Mouse (Mus musculus) left cerebral cortex, adult 6 months (tissue): ENCODE measurements around the gene Gm1979. TPM values are rescaled to one million over a fixed set of nuclear protein-coding genes. Genes with fewer than 3 reads are reported as not detected.

ENCODE experiments used
- long read RNA-seq, 2 experiments: library from polyadenylated mRNA; unstranded; transcript quantifications; one replicate each; pipeline ENCODE4 v2.0.0; 2019 to 2020
- polyA plus RNA-seq: library from polyadenylated mRNA; unstranded; fragments of <200 nt; fragmentation: Nextera tagmentation; gene quantifications from 2 replicates; pipeline ENCODE4 v1.2.3, GENCODE M21; 2021

Gm1979 gene
- polyA plus RNA-seq, result 0.06 TPM in 1 of 2 replicates, not detected in the other
- long read RNA-seq, experiment 1, partial matches to known transcripts, result 0 of 1 reads
- long read RNA-seq, experiment 1, other reads (novel, unspliced or antisense), result 1 of 1 reads
- long read RNA-seq, experiment 2, result 0 reads

DNA sequence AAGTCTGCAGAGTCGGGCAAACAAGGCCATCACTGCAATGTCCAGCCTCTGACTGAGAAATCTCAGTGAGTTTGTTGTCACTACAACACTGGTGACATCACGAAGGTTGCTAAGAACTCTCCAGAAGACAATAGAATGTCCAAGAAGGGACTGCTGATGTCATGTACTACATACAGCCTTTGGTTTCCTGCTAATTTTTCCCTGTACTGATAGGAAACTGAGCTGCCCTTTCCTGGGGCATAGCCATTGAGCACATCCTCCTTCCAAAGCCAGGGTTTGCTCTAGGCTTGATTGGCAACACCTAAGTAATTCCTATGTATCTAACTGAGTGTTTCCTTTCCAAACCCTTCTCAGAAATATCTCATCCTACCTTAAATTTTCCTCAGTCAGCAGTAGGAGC is at the start of gene Gm1979:
TSS of gene Gm1979 (minus strand) at position 101 of the 400 bp plus-strand sequence.

DNA sequence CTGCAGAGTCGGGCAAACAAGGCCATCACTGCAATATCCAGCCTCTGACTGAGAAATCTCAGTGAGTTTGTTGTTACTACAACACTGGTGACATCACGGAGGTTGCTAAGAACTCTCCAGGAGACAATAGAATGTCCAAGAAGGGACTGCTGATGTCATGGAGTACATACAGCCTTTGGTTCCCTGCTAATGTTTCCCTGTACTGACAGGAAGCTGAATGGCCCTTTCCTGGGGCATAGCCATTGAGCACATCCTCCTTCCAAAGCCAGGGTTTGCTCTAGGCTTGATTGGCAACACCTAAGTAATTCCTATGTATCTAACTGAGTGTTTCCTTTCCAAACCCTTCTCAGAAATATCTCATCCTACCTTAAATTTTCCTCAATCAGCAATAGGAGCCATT is 34.9 kb upstream of the Gm1979 start, which contains the start of gene Speer4a:
TSS of gene Speer4a (minus strand) at position 101 of the 400 bp plus-strand sequence.

DNA sequence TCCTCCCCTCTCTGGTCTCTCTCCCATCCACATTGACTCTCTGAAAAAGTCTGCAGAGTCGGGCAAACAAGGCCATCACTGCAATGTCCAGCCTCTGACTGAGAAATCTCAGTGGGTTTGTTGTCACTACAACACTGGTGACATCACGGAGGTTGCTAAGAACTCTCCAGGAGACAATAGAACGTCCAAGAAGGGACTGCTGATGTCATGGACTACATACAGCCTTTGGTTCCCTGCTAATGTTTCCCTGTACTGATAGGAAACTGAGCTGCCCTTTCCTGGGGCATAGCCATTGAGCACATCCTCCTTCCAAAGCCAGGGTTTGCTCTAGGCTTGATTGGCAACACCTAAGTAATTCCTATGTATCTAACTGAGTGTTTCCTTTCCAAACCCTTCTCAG is 18.2 kb upstream of the Gm1979 start, which contains the start of gene Gm5862:
TSS of gene Gm5862 (minus strand) at position 101 of the 400 bp plus-strand sequence.

DNA sequence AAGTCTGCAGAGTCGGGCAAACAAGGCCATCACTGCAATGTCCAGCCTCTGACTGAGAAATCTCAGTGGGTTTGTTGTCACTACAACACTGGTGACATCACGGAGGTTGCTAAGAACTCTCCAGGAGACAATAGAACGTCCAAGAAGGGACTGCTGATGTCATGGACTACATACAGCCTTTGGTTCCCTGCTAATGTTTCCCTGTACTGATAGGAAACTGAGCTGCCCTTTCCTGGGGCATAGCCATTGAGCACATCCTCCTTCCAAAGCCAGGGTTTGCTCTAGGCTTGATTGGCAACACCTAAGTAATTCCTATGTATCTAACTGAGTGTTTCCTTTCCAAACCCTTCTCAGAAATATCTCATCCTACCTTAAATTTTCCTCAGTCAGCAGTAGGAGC is 16.0 kb downstream of the Gm1979 start, which contains the start of gene Gm21698:
TSS of gene Gm21698 (minus strand) at position 101 of the 400 bp plus-strand sequence.

DNA sequence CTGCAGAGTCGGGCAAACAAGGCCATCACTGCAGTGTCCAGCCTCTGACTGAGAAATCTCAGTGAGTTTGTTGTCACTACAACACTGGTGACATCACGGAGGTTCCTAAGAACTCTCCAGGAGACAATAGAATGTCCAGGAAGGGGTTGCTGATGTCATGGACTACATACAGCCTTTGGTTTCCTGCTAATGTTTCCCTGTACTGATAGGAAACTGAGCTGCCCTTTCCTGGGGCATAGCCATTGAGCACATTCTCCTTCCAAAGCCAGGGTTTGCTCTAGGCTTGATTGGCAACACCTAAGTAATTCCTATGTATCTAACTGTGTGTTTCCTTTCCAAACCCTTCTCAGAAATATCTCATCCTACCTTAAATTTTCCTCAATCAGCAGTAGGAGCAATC is 32.0 kb downstream of the Gm1979 start, which contains the start of gene Gm21680:
TSS of gene Gm21680 (minus strand) at position 101 of the 400 bp plus-strand sequence.

DNA sequence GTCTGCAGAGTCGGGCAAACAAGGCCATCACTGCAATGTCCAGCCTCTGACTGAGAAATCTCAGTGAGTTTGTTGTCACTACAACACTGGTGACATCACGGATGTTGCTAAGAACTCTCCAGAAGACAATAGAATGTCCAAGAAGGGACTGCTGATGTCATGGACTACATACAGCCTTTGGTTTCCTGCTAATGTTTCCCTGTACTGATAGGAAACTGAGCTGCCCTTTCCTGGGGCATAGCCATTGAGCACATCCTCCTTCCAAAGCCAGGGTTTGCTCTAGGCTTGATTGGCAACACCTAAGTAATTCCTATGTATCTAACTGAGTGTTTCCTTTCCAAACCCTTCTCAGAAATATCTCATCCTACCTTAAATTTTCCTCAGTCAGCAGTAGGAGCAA is 50.3 kb downstream of the Gm1979 start, which contains the start of gene Gm21671:
TSS of gene Gm21671 (minus strand) at position 101 of the 400 bp plus-strand sequence.

Other genes starting within 250 kb of the Gm1979 start
- gene Actr3b, start 244.8 kb downstream of the Gm1979 start, polyA plus RNA-seq, result 163 and 185 TPM in 2 replicates
- gene Gm21663, start 62.4 kb downstream of the Gm1979 start, polyA plus RNA-seq, result not detected in 2 replicates
- 0.05 TPM in 1 of 2 replicates, not detected in the other for gene Gm21671, start 50.4 kb downstream of the Gm1979 start, polyA plus RNA-seq
- gene Gm21680, start 32.1 kb downstream of the Gm1979 start, polyA plus RNA-seq, result 0.09 TPM in 1 of 2 replicates, not detected in the other
- gene Gm21698, start 16.1 kb downstream of the Gm1979 start, polyA plus RNA-seq, result 0.09 TPM in 1 of 2 replicates, not detected in the other
- 0.10 TPM in 1 of 2 replicates, not detected in the other for gene Gm5862, start 18.1 kb upstream of the Gm1979 start, polyA plus RNA-seq
- 0.06 and 0.18 TPM in 2 replicates for gene Speer4a, start 34.8 kb upstream of the Gm1979 start, polyA plus RNA-seq
- not detected in 2 replicates for gene Gm7347, start 53.8 kb upstream of the Gm1979 start, polyA plus RNA-seq
- gene Gm10471, start 84.5 kb upstream of the Gm1979 start, polyA plus RNA-seq, result not detected in 2 replicates
- gene 5031410I06Rik, start 100.6 kb upstream of the Gm1979 start, polyA plus RNA-seq, result 0.06 TPM in 1 of 2 replicates, not detected in the other
- not detected in 2 replicates for gene Gm10220, start 116.6 kb upstream of the Gm1979 start, polyA plus RNA-seq